Mouse (Mus musculus) cerebellum, adult 2 months (tissue): Measurements from ENCODE around the gene Cd83. TPM values are rescaled to one million over a fixed set of nuclear protein-coding genes. Genes with fewer than 3 reads are reported as not detected.

Experiments used
- DNase-seq, 2 experiments: peaks; one replicate each; pipeline ENCODE4 v3.0.0; 2021
- H3K27ac ChIP-seq: fragments of 200-500 bp; 2 replicates; pipeline ENCODE4 v1.5.1; 2012; ENCODE audit warnings: low read length, control low read depth, inconsistent platforms; ENCODE audit not compliant: insufficient read depth
- H3K27me3 ChIP-seq: fragments of 200-500 bp; 2 replicates; pipeline ENCODE4 v1.6.1; 2012; ENCODE audit warnings: inconsistent platforms, mild to moderate bottlenecking, low read length, moderate library complexity; ENCODE audit not compliant: control insufficient read depth, insufficient read depth
- H3K4me1 ChIP-seq: fragments of 200-500 bp; 2 replicates; pipeline ENCODE4 v1.6.1; 2011; ENCODE audit warnings: low read length; ENCODE audit not compliant: control insufficient read depth, insufficient read depth
- H3K4me3 ChIP-seq: fragments of 200-500 bp; replicated peaks from 2 replicates; pipeline ENCODE3; 2011; ENCODE audit warnings: mild to moderate bottlenecking, low read depth, low read length, control low read depth; ENCODE audit not compliant: insufficient read depth
- CTCF ChIP-seq: fragments of 200-500 bp; IDR thresholded peaks from 2 replicates; pipeline ENCODE4 v1.5.1; 2011; ENCODE audit warnings: low read depth, mild to moderate bottlenecking, control low read depth, low read length, moderate library complexity, borderline replicate concordance; ENCODE audit not compliant: insufficient read depth
- POLR2A ChIP-seq: fragments of 200-500 bp; IDR thresholded peaks from 2 replicates; pipeline ENCODE4 v1.6.1; 2011; ENCODE audit warnings: low read length, control low read depth, borderline replicate concordance; ENCODE audit not compliant: insufficient read depth
- WGBS: fragments of 180-500 bp; shearing (Covaris S2); methylation state at CpG from one replicate; pipeline ENCODE4 v1.1.7; 2018; 5-methylcytosine and 5-hydroxymethylcytosine counted together
- polyA plus RNA-seq: library from polyadenylated mRNA; depleted of rRNA; stranded (reverse); fragments of >200 nt; gene quantifications from 2 replicates; pipeline ENCODE4 v1.2.3, GENCODE M21; 2012

Gene Cd83
- polyA plus RNA-seq, 1 experiment = 35.7 TPM

DNA sequence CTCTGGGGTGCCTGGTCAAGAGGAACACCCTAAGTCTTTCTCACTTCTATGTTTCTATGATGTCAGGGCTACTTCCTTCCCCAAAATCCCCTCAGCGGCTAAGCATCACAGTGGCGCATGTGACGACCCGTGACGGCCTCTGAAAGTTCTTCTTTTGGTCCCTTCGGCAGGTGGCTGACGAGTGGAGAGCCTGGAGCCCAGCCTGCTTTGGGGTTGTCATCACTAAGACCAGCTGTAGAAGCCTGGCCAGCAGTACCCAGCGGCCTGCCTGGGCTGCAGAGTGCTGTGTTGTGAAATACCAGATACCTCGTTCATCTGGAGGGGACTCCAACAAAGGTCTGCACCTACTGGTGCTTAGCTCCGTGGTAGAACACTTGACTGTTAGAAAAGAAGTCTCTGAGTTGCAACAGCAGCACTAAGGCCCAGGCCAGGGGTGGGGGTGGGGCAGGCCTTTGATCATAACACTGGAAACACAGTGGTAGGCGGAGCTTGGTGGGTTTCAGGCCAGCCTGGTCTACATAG lies 19.2 kb upstream of the Cd83 start:
- Histone ChIP-seq H3K4me1 (peaks cover 19% of the 10 kb centered on the region), H3K27me3 (no peaks in the 10 kb centered on the region), H3K4me3 (no peak overlapping the region), H3K27ac (no peak overlapping the region)
- DNase-seq = no peak
- TF ChIP-seq POLR2A = no peak
- no peak for TF ChIP-seq CTCF
- 80% methylated on average over 11 of the region's 11 CpGs for WGBS

GRCm38 (mm10) chr13:43766786-43767680 lies 17.5 kb upstream of the Cd83 start:
- Histone ChIP-seq H3K27me3 (no peaks in the 10 kb centered on the region), H3K4me3 (no peak overlapping the region), H3K27ac (no peak overlapping the region), H3K4me1 (peaks cover 19% of the 10 kb centered on the region)
- TF ChIP-seq CTCF (no peak), POLR2A (no peak)
- WGBS = 93% methylated on average over 7 of the region's 7 CpGs
- DNase-seq = no peak

- H3K27me3 ChIP-seq = no peaks in the 10 kb centered on the region
- H3K27ac ChIP-seq = no peak overlapping the region
- WGBS = 95% methylated on average over 6 of the region's 6 CpGs
- TF ChIP-seq POLR2A = no peak
- no peak for TF ChIP-seq CTCF
- peaks cover 8% of the 10 kb centered on the region for H3K4me1 ChIP-seq
- DNase-seq = no peak
- H3K4me3 ChIP-seq = no peak overlapping the region
Observed at GRCm38 (mm10) chr13:43773020-43773419, 11.6 kb upstream of the Cd83 start.

GRCm38 (mm10) chr13:43773965-43774566 lies 10.5 kb upstream of the Cd83 start:
- TF ChIP-seq POLR2A = no peak
- no peak for TF ChIP-seq CTCF
- Histone ChIP-seq H3K27me3 (no peaks in the 10 kb centered on the region), H3K4me1 (peaks cover 8% of the 10 kb centered on the region), H3K27ac (no peak overlapping the region), H3K4me3 (no peak overlapping the region)
- peak; percentile 55 to 58 for DNase-seq
- WGBS = 37% methylated on average over 15 of the region's 15 CpGs

DNA sequence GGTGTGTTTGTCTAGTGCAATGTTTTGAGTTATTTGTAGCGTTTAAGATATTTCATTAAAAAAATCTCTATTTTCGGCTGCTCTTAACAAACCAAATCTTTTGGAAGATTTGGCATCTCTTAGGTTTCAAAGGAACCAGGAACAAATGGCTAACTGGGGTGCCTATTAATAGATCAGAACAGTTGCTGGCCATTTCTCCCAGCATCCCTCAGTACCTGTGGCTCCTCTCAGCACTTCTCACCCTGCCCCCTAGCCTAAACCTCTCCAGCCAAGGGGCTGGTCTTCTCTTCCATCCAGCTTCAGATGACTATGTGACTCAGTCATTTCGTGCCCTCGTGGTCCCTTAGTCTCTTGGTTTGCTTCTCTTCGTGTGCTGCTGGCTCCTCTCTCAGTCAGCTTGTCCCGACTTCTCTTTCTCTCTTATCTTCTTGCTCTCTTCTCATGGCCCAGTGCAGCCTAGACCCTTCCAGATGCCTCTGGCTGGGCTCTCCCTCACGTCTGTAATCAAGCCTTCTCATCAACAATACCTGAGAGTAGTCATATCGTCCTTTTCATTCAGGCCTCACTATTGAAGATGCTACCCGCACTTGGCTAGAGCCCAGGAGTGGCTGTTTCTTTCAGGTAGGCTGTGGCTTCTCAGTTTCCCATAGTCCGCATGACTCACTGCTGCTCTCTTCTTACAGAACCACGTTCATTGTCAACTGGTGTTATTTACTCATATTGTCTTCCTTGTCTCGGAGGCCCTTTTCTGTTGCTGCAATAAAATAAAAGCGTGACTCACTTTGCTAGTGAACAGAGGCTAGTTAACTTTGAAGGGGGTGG lies 9.8 kb upstream of the Cd83 start:
- no peak for TF ChIP-seq CTCF
- Histone ChIP-seq H3K27me3 (no peaks in the 10 kb centered on the region), H3K4me3 (no peak overlapping the region), H3K4me1 (peaks cover 8% of the 10 kb centered on the region), H3K27ac (no peak overlapping the region)
- no peak for DNase-seq
- 74% methylated on average over 13 of the region's 13 CpGs for WGBS

GRCm38 (mm10) chr13:43775427-43775733 lies 9.2 kb upstream of the Cd83 start:
- no peak for DNase-seq
- no peak for TF ChIP-seq CTCF
- no peak for TF ChIP-seq POLR2A
- H3K4me3 ChIP-seq = no peak overlapping the region
- H3K27ac ChIP-seq = no peak overlapping the region
- peaks cover 8% of the 10 kb centered on the region for H3K4me1 ChIP-seq
- H3K27me3 ChIP-seq = no peaks in the 10 kb centered on the region
- 89% methylated on average over 2 of the region's 2 CpGs for WGBS

DNA sequence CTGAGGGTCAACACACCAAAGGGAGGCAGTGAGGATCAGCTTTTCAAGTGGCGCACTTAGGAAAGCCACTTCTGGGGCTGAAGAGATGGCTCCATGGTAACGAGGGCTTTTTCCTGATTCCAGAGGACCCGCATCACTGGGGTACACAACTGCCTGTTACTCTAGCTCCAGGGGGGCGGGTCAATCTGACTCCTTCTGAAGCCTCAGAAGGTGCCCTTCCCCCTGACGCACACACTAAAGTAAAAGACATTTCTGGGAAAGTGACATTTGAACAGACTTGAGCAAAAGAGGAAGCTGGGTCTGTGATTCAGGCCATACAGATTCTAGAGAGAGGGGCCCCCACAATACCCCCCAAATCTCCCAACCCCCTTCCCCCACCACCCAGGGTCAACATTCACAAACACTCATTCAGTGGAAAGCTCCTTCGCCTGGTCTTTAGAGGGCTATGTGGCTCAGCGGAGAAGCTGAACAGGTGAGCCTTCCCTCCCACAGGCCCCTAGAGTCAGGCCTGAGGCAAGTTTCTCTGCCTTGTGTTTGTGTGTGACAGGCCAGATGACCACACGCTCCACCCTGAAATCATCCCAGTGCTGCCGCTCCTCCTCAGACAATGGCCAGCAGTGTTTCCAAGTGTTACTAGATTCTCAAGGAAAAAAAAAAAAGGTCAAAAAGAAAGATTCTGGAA lies 7.1 kb upstream of the Cd83 start:
- Histone ChIP-seq H3K4me3 (no peak overlapping the region), H3K27ac (no peak overlapping the region), H3K4me1 (peaks cover 8% of the 10 kb centered on the region), H3K27me3 (no peaks in the 10 kb centered on the region)
- no peak for DNase-seq
- no peak for TF ChIP-seq POLR2A
- TF ChIP-seq CTCF = no peak
- WGBS = 91% methylated on average over 9 of the region's 9 CpGs
